Mouse (Mus musculus) MEL (cell line): Measurements from ENCODE around the gene Gramd1b.

Experiments used
- EP300 ChIP-seq, 2 experiments: IDR thresholded peaks; 2 replicates each; pipeline ENCODE4 v1.6.1; 2011; ENCODE audit warnings: improper control_type of control experiment in 2 of 2, low read length in 2 of 2, low read depth in 1 of 2, mild to moderate bottlenecking in 1 of 2
- KAT2A ChIP-seq: conservative IDR thresholded peaks from 2 replicates; pipeline ENCODE4 v1.6.1; 2012; ENCODE audit warnings: low read depth, low read length, improper control_type of control experiment, inconsistent platforms
- POLR2A ChIP-seq, 2 experiments: IDR thresholded peaks; 2 replicates each; pipeline ENCODE4 v1.6.1; 2011 to 2012; ENCODE audit warnings: low read length in 2 of 2, mild to moderate bottlenecking in 2 of 2, control low read depth in 1 of 2, improper control_type of control experiment in 1 of 2, low read depth in 1 of 2, moderate library complexity in 1 of 2; ENCODE audit not compliant: control insufficient read depth in 1 of 2, insufficient read depth in 1 of 2, poor library complexity in 1 of 2

DNA sequence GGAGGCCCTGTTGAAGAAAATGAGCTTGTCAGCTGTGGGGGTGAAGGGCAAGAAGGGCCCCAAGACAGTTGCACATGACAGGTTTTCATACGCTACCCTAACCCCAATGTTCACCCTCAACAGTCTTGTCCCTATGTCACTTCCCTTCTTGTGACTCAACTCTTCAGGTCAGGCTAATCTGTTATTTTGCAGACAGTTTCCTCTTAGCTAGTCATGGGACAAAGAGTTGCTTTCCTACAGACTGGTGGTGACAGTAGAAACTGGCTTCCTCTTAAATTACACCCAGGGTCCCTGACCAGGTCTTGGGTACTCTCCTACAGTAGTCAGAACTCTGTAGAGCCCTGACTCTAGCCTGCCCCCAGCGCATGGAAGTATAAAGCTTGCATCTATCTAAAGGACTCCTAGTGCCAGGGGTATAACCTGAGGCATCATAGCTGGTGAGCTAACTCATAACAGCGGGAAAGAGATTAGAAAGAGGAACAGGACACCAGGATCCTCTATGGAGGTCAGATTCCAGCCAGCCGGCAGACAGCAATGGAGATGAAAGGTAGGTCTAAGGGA, 206.9 kb downstream of the Gramd1b start:
- TF ChIP-seq KAT2A (no peak), EP300 (IDR thresholded peaks at IDR 0.05; ENCODE audit: low read depth in 1 of 2, low read length in 2 of 2) (no peak), POLR2A (IDR thresholded peaks at IDR 0.05; ENCODE audit: control insufficient read depth in 1 of 2, insufficient read depth in 1 of 2, low read depth in 1 of 2, low read length in 2 of 2, poor library complexity in 1 of 2) (no peak)
